Mouse (Mus musculus): ENCODE measurements at regions not wholly inside any gene's neighbourhood (a gene's known extent, or its start where the extent isn't known, plus 50 kb on each side); places are given as distances from the start of the nearest gene placed in this dataset.
A peak's percentile ranks its signal among the peaks of the same experiment; 100 is the strongest.

GRCm38 (mm10) chr13:111938896-111939422 is 130.2 kb upstream of the Map3k1 start:
- intact Hi-C loops (cut with DNase I) = no loop called here
- no peak for DNase-seq

DNA sequence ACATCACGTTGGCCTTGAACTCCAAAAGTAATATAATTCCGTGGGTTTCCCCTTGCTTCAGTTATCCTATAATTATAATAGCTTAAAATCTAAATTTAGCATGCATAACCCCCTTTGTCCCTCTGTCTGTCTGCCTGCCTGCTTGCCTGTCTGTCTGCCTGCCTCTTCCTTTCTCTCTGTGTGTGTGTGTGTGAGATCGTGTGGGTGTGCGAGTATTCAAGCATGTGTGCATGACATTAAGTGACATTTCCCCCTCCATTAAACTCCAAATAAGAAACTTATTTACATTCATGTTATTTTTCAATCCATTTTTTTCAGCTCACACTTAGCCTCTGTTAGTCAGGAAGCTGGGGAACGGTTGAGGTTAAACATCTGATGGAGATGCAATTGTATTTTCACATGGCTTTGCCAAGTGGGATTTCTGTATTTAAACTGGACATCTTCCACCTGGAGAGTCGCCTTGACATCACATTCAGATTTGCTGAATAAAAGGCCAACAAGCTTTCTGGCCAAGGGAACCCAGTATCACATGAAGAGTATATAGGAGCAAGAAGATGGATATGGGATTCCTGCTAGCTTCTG is 130.8 kb upstream of the Map3k1 start:
- DNase-seq = no peak
- intact Hi-C loops (cut with DNase I) = no loop called here

DNA sequence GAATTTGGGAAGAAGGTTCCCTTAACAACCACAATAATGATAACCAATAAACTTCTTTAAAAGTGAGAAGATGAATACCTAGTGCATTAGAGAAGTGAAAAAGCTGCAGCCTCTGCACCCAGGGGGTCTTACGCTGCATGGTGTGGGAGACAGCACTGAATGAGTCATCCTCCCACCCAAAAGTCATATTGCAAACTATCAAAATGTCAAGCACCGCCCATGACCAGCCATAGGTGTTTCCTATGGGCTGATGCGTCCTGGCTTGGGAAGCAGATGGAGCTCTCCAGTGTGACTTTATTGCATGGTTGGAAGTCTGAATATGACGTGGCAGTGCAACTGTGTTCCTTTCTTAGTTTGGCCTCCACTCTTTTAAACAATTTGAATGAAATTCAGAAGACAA is 131.5 kb upstream of the Map3k1 start:
- intact Hi-C loops (cut with DNase I) = no loop called here

GRCm38 (mm10) chr13:111940796-111941513 is 132.2 kb upstream of the Map3k1 start:
- DNase-seq = no peak
- intact Hi-C loops (cut with DNase I) = no loop called here

More for the DNA sequence above, 131.5 kb upstream of the Map3k1 start:
- DNase-seq = no peak

DNA sequence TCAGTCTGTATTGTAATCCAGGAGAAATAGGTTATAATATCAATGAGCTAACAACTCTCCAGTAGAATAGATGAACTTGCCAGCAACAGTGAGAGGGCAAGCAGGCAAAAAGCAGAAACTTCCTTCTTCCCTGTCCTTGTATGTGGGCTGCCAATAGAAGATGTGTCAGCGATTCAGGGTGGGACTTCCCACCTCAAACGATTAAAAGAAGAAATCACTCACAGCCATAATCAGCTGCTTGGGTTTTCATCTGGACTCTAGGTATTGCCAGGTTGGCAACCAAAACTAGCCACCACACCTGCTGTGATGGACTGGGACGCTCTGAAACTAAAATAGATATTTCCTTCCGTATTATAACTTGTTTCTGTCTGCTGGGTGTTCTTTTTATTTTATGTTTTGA is 133.2 kb upstream of the Map3k1 start:
- intact Hi-C loops (cut with DNase I) = no loop called here
- DNase-seq = no peak

DNA sequence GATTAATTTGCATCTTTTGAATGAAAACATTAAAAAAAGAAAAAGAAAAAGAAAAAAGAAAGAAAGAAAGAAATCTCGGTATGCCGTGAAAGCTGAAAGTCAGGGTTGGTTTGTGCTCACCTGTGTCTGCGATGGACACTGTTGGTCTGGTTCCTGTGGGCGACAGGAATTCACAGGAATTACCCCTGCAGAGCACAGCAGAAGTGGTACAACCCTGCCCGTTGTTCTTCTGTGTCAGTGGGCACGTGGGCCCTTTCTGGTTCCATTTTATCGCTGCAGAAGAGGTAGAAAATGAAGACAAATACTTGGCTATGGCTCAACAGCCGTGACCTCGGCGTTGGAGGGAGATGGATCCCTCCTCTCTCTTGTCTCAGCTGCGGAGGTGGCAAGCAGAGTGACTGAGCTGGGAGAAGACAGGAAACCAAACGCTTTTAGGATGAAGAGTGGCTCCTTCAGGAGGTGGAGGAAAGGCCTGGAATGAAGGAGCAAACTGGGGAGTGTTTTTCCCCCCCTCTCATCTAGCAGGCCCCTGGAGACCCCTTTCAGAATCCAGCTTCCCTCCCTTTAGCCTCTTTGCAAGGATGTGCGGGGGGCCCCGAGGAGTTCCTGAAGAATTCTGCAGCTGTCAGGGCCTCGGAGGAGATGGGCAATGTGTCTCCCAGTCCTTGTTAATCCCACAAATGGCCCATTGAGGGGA is 134.7 kb upstream of the Map3k1 start:
- intact Hi-C loops (cut with DNase I) = no loop called here
- DNase-seq = no peak

GRCm38 (mm10) chr13:111944089-111944406 is 135.3 kb upstream of the Map3k1 start:
- no peak for DNase-seq
- intact Hi-C loops (cut with DNase I) = no loop called here

GRCm38 (mm10) chr13:111946271-111946670 is 137.5 kb upstream of the Map3k1 start:
- intact Hi-C loops (cut with DNase I) = no loop called here
- no peak for DNase-seq

DNA sequence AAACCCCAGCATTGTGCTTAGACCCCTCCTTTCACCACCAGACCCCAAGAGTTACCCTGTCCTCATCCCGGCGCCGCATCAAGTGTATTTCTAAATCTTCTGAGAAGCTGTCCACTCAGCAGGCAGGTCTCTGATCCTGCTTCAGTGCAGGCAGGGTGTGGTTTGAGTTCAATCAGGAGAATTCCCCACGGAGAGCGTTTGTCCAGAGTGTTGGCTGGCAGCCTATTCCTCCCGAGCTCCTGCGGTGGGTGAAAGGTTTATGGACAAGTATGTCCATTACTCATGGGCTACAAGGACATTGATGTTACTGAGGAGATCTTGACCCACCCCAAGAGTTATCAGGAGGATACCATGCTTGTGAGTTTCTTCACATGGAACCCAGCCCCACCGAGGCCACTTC is 138.0 kb upstream of the Map3k1 start:
- intact Hi-C loops (cut with DNase I) = no loop called here
- no peak for DNase-seq

DNA sequence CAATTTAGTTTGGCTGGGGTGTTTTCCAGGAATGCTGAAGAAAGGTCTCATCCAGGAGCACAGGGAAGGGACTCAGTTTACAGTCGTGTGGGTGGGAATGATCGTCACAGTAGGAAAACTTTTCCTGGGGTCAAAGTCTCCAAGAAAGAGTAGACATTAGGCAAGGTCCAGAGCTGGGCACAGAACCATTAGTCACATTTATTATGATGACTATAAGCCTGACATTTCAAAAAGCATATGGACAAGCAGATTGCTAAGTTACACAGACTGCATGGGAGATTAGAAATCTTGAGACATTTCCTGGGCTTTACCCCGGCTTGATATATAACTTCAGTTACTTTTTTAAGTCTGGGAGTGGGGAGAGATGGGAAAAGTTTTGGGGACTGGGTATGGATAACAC is 139.6 kb upstream of the Map3k1 start:
- intact Hi-C loops (cut with DNase I) = no loop called here
- no peak for DNase-seq

DNA sequence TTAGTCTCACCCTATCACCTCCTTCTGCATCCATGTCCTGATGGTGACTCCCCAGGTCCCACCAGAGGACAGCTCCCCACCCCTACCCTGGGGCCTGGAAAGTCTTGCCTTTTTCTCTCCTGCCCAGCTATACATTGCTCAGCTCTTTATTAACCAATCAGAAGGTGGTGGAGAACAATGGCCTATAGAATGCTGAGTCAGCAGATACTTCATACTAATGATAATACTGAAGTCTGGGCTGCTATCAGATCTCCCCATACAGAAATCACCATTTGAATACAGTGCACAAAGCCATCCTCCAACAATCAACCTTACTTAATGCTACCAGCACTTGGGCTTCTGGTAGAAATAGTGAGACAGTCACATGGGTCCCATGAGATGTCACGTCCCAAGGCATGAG is 141.2 kb upstream of the Map3k1 start:
- intact Hi-C loops (cut with DNase I) = no loop called here
- no peak for DNase-seq

DNA sequence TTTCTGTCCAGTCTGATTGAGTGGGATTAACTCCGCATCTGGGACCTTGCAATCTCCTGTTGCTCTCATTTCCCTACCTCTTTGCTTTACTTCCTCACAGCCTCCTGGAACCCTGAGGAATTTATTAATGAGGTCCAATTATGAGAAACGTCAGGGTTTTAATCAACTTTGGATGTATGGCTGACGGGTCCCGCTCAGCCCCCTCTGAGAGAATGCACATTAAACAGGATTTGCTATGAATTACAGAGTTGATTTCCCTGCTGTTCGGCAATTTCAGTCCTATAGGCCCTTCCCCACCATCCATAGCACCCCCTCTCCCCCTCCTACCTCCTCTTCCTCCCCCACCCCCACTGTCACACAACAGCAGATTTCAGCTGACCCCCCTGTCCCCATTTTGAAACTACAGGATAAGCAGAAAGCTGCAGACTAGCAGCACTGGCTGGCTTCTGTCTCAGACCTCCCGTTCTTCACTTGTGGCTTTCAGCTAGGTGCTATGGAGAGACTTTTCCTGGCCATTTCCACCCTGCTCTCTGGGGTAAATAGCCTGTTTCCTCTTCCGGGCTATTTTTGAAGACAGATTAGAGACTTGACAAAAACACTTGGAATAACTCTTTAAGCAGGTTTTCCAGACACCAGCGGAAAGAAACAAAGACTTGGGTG is 145.2 kb upstream of the Map3k1 start:
- intact Hi-C loops (cut with DNase I) = no loop called here
- no peak for DNase-seq

GRCm38 (mm10) chr13:111954520-111954884 is 145.7 kb upstream of the Map3k1 start:
- peak; percentile 14 to 23 for DNase-seq
- intact Hi-C loops (cut with DNase I) = no loop called here

DNA sequence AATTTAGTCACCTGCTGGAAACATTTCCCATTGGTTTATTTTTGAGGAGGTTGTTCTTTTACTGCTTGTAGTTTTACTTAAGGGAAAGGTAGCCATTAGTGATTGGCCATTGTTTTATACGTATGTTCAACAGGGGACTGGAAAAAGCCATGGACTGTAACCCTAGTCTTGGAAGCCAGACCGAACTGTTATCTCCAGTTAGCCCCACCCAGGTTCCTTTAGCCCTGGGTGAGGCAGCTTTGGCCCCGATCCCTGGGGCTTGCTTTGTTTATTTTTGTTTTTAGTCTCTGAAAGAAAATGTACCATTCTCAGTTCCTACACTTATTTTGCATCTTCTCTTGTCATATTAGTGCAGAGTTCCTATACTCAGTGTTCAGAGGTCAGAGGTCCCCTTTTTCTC is 148.3 kb upstream of the Map3k1 start:
- intact Hi-C loops (cut with DNase I) = no loop called here
- no peak for DNase-seq

DNA sequence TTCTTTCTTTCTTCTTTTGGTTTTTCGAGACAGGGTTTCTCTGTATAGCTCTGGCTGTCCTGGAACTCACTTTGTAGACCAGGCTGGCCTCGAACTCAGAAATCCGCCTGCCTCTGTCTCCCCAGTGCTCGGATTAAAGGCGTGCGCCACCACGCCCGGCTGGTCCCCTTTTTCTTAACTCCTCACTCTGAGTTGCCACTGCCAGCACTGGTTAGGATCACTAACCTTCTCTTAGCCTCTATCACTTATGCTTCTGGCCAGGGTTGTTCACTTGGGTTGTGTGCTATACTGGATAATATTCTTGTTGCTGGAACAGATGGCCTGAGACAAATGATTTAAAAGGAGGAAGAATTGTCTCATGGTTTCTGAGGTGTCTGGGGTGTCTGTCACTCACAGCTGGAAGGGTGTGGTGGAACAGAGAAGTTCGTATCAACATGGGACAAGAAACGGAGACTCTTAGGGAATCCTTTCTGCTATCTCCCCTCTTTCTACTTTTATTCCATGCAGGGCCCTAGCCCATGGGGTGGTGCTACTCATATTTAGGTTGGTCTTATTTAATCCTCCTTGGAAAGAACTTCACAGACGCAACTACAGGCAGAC is 149.0 kb upstream of the Map3k1 start:
- no peak for DNase-seq
- intact Hi-C loops (cut with DNase I) = no loop called here

DNA sequence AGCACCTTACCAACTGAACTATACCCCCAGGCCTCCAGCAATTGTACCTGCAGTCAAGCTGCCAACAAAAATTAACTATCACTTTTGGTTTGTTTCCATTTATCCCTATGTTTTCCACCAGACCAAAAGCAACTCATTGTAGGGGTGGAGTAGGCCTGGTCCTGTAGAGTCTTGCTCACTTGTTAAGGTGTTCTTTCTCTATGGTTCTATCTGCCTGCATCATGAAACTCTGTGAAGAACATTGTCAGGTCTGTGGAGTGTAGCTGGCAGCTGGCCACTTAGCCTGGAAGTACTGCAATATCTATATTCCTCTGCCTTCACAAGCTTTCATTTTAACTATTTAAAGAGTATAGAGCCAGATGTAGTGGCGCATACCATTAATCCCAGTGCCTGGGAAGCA is 149.6 kb upstream of the Map3k1 start:
- intact Hi-C loops (cut with DNase I) = no loop called here

DNA sequence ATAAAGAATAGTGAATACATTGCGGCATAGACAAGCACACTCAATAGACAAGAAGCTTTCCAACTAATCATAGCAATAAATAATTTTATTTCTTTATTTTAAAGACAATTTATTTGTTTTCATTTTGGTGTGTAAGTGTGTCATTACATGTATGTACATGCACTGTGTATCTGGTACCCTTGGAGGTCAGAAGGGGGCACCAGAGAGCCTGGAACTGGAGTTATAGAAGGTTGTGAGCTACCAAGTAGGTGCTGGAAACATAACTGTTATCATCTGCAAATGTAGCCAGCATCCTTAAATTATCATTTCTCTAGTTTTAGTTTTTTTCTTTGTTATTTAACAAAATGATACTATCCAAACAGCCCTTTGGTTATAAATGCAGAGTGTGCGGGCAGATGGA is 151.2 kb upstream of the Map3k1 start:
- DNase-seq = no peak
- intact Hi-C loops (cut with DNase I) = no loop called here

More for the DNA sequence above, 149.6 kb upstream of the Map3k1 start:
- DNase-seq = no peak

- intact Hi-C loops (cut with DNase I) = no loop called here
- no peak for DNase-seq
Measured at GRCm38 (mm10) chr13:111961423-111961822, 152.6 kb upstream of the Map3k1 start.

DNA sequence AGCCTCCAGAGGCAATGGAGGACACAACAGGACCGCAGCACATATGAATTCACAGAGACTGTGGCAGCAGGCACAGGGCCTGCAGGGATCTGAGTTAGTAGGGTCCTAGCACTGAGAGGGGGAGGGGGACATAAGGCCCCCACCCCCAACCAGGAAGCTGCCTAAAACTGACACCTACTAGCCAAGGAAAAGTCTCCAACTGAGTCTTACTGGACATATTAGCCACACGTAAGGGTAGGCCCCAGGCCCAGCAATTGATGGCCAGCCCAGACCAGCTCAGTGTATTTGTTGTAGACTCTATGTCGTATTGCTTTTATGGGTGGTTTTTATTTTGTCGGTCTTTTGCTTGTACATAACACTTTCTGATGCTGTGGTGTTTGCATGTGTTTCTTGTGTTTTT is 153.4 kb upstream of the Map3k1 start:
- DNase-seq = no peak
- intact Hi-C loops (cut with DNase I) = no loop called here

GRCm38 (mm10) chr13:111966113-111966512 is 157.3 kb upstream of the Map3k1 start:
- no peak for DNase-seq
- intact Hi-C loops (cut with DNase I) = no loop called here

DNA sequence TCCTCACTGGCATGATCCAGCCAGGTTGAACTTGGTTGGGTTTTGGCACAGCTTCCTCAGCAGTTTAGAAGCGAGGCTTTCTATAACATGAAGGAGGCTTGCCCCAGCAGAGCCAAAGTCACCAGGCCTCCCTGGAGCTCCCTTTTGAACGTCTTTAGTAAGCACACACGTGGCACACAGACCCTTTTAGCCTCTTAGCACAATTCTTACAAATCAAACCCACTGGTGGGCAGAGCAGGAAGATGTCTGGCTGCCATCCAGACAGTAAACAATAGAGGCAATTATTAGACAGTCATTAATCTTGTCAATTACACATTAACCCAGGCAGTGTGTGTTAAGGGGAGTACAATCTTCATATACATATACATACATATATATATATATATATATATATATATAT is 157.8 kb upstream of the Map3k1 start:
- intact Hi-C loops (cut with DNase I) = no loop called here
- DNase-seq = no peak
